Mouse (Mus musculus) heart, postnatal 4 days (tissue): ENCODE measurements around the gene Ppp4r4. TPM values are rescaled to one million over a fixed set of nuclear protein-coding genes. Genes with fewer than 3 reads are reported as not detected.
"Not testable (repeated sequence)": the region's sequence is repeated elsewhere in the genome, so short reads cannot be mapped to it uniquely, and the experiment has no call there.

Experiments used
- DNase-seq: peaks from one replicate; pipeline ENCODE4 v3.0.0; 2021
- total RNA-seq, 2 experiments: library from RNA; stranded (reverse); gene quantifications; 2 replicates each; pipeline ENCODE4 v1.2.3; 2021

The Ppp4r4 gene
- total RNA-seq, 2 experiments from 2014 or later, result 0.29 to 0.33 TPM

- DNase-seq, result no peak
These were observed 8.3 kb downstream of the Ppp4r4 start for GRCm38 (mm10) chr12:103540429-103540828.

DNA sequence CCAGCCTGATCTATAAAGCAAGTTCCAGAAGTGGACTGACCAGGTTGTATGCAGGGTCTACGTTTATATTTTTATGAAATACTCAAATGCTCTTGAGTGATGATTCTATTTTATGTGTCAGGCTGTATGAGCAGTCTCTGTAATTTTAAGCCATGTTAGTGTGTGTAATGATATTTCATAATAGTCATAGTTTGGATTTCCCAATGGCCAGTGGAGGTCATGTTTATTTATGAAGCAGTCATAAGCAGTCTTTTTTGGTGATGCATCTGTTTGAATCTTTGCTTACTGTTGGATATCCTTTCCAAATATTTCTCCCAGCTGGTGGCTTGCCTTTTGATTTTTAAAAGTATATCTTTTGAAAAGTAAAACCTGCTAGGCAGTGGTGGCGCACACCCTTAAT is 11.3 kb downstream of the Ppp4r4 start:
- DNase-seq, result no peak

GRCm38 (mm10) chr12:103544213-103544612 is 12.1 kb downstream of the Ppp4r4 start:
- DNase-seq, result no peak

- no peak for DNase-seq
These were observed 15.4 kb downstream of the Ppp4r4 start for GRCm38 (mm10) chr12:103547438-103547837.

DNA sequence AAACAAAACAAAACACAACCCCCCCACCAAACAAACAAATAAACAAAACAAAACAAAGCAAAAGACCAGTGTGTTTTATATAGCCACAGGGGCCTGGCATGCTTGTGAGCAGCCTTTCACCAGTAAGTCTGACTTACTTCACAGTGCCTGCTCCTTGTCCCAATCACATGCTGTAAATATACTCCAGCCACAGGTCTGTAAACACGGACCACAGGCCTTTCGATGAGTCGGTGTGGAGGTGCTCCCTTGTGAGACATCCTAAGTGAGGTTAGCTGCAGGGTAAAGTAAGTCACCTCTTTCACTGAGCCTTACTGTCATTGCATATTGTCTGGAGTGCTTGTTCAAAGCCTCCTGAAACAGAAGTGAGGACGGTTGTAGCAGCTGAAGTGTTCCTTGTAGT is 16.4 kb downstream of the Ppp4r4 start:
- no peak for DNase-seq

DNA sequence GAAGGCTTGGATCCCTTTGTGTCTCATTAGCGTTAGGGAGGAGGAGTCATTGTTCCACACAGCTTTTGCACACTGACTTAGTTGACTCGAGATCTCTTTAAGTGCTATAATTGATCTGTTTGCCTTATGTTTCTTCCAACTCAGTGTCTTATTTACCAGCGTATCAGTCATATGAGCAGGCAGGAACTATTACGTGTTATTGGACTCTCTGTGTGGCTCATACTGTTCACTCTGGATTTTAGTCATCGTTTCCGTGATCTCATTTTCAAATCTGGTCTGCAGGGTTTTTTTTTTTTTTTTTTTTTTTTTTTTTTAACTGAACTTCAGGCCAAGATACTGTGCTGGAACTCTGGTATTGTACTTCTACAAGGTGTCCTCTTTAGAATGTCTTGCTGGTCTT is 18.0 kb downstream of the Ppp4r4 start:
- DNase-seq, result no peak

GRCm38 (mm10) chr12:103551422-103551821 is 19.3 kb downstream of the Ppp4r4 start:
- no peak for DNase-seq

DNA sequence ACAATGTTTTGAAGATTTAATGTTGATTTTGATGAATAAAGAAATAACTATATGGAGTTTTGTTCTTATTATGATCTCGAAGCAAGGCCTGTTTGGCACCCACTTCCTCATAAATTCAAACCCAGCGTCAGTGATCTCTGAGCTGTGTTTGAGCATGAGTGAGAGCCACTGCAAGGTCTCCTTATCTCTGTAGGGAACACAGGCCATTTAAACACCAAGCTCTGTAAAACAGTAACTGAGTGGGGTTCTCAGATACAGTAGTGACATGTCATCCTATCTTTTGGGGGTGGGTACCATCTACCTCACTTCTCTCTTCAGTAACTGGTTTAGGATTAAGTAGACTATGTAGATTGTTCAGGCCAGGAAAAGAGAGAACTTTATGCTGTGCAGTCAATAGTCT is 20.4 kb downstream of the Ppp4r4 start:
- DNase-seq, result no peak

- no peak for DNase-seq
These were observed 21.4 kb downstream of the Ppp4r4 start for GRCm38 (mm10) chr12:103553497-103553896.

GRCm38 (mm10) chr12:103556856-103557255 is 24.8 kb downstream of the Ppp4r4 start:
- no peak for DNase-seq

DNA sequence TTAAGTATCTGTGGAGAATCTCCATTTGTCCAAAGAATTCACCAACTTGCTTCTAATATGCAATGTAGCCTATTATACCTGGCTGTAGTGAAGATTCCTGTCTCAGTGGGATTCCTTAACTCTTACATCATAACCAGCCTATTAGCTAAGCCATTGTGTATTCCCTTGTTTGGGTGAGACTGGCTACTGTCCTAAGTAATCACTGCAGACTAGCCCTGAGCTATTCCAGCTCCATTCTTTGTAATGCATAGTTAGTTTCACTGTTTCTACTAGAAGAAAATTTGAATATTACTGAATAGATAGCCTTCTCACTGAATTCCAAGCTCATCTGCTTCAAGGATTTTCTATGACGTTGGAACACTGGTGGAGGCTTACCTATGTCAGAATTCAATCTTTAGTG is 32.6 kb downstream of the Ppp4r4 start:
- no peak for DNase-seq

- no peak for DNase-seq
These were observed 33.1 kb downstream of the Ppp4r4 start for GRCm38 (mm10) chr12:103565151-103565550.

- peak; percentile 11 for DNase-seq
These were observed 35.0 kb downstream of the Ppp4r4 start for GRCm38 (mm10) chr12:103567129-103567528.

- no peak for DNase-seq
These were observed 37.6 kb downstream of the Ppp4r4 start for GRCm38 (mm10) chr12:103569690-103570089.

DNA sequence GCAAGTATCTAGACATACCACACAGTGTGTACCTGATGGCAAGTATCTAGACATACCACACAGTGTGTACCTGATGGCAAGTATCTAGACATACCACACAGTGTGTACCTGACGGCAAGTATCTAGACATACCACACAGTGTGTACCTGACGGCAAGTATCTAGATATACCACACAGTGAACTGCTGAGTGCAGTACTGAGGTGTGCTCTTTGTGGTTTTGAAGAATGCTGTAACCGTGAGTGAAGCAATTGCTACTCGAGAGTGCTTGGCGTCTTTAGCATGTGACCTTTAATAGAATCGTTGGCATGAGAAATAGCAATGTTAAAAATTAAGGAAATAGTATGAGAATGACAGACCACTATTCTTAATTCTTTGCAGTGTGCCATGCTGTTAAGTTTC is 46.1 kb downstream of the Ppp4r4 start:
- DNase-seq, result not testable (repeated sequence)

DNA sequence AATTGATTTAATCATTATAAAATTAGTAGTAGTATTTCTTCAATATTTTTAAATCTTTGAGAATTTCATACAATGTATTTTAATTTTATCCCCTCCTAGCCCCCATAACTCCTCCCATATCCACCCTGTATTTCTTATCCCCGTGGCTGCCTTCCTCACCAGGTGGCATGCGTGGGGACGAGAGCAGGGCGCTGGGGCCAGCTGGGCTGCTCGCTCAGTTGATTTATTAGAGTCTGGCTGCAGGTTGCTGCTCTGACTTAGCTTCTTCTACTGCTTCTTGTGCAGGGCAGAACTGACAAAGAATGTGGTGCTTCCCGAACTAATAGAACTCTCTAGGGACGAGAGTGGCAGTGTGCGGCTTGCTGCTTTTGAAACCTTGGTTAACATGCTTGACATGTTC is 51.7 kb downstream of the Ppp4r4 start:
- DNase-seq, result no peak

DNA sequence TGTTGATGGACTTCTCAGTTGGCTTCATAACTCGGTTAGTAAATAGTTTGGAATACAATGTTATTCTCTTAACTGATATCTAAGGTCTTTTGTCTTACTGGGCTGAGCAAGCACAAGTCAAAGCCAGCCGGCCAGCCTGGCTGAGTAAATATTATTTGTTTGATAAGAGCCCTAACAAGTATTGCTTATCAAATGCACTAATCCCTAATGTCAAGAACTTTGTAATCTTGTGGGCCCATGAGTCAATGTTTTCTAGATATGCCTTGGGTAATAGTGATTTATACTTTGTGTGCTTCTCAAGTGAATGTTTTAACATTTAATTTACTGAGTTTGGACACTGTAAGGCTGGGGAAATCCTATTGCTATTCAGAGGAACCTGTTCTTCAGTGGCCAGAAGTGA is 66.3 kb downstream of the Ppp4r4 start:
- DNase-seq, result no peak

- DNase-seq, result no peak
These were observed 68.3 kb downstream of the Ppp4r4 start for GRCm38 (mm10) chr12:103600364-103600763.

DNA sequence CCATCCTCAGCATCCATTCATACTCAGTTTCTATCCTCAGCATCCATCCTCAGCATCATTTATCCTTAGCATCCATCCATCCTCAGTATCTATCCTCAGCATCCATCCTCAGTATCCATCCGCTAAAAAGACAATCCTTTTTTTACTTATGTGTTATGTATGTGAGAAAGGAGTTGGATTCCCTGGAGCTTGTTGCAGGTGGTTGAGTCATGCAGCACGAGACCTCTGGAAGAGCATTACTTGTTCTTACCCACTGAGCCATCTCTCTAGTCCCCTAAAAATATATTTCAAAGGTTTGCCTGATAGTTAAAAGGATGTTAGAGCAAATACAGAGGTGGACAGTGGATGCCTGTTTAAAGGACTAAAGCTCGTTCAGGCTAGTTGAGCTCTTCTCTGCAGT is 69.8 kb downstream of the Ppp4r4 start:
- DNase-seq, result no peak

- no peak for DNase-seq
These were observed 83.1 kb downstream of the Ppp4r4 start for GRCm38 (mm10) chr12:103615141-103615540.

GRCm38 (mm10) chr12:103615734-103616133 is 83.7 kb downstream of the Ppp4r4 start:
- no peak for DNase-seq

DNA sequence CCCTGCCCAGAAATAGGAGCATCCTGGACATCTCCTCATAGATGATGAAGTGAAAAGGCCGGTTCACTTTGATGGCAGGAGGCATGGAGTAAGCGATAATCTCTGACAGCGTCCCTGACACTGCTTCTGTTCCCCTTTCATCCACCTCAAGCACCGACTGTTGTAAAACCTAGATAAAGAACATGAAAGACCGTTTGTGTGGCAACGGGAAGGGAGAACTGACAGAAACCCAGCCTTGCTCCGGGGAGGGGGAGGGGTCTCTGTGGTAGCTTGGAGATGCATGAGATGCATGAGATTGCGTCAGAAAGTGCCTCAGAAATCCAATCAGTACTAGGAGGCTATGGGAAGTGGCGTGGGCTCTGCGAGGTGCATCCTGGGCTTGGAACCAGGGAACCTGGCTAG is 84.8 kb downstream of the Ppp4r4 start:
- DNase-seq, result no peak

- DNase-seq, result no peak
These were observed 99.1 kb downstream of the Ppp4r4 start, which contains the start of gene Serpina10 for GRCm38 (mm10) chr12:103631203-103631612. Gene Serpina10 (minus strand): TSS chr12:103631444.

GRCm38 (mm10) chr12:103634430-103634829 is 102.3 kb downstream of the Ppp4r4 start:
- DNase-seq, result no peak

DNA sequence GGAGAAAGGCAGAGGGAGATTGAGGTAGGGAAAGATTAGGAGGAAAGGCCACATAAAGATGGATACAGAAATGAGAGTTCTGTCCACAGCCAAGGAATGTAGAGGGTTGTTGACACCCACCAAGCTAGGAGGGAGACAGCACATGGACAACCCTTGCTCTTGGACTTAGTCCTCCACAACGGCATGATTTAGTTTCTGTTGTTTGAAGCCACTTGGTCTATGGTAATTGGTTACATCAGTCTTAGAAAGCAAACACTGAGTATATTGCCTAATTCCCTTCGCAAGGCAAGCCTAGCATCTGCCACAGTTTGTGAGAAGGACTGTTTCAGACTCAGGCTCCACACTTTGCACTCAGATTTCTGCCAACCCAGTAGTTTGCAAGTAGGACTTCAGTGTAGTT is 103.8 kb downstream of the Ppp4r4 start:
- no peak for DNase-seq

GRCm38 (mm10) chr12:103643336-103643735 is 111.3 kb downstream of the Ppp4r4 start:
- DNase-seq, result peak; percentile 86
